Mouse (Mus musculus): Measurements from ENCODE around the gene Cd55.
"Not testable (repeated sequence)": the region's sequence is repeated elsewhere in the genome, so short reads cannot be mapped to it uniquely, and the experiment has no call there.

Gene Cd55

GRCm38 (mm10) chr1:130462084-130462861 lies at the start of gene Cd55:
Gene Cd55, minus strand, starts transcription at chr1:130462744.
- DNase-seq (ENCODE audit: low spot score): peak; percentile 59

GRCm38 (mm10) chr1:130511823-130512370 lies 49.4 kb upstream of the Cd55 start:
- no peak for DNase-seq (ENCODE audit: low spot score)

- no peak for DNase-seq (ENCODE audit: low spot score)
These were observed 46.4 kb upstream of the Cd55 start for GRCm38 (mm10) chr1:130508957-130509350.

GRCm38 (mm10) chr1:130508030-130508956 lies 45.7 kb upstream of the Cd55 start:
- no peak for DNase-seq (ENCODE audit: low spot score)

- no peak for DNase-seq (ENCODE audit: low spot score)
These were observed 44.9 kb upstream of the Cd55 start for GRCm38 (mm10) chr1:130507408-130507807.

- DNase-seq (ENCODE audit: low spot score): no peak
These were observed 37.4 kb upstream of the Cd55 start for GRCm38 (mm10) chr1:130499962-130500361.

GRCm38 (mm10) chr1:130498331-130498730 lies 35.8 kb upstream of the Cd55 start:
- DNase-seq (ENCODE audit: low spot score): no peak

- no peak for DNase-seq (ENCODE audit: low spot score)
These were observed 24.4 kb upstream of the Cd55 start for GRCm38 (mm10) chr1:130486816-130487545.

GRCm38 (mm10) chr1:130485828-130486620 lies 23.5 kb upstream of the Cd55 start:
- DNase-seq (ENCODE audit: low spot score): no peak

- DNase-seq (ENCODE audit: low spot score): no peak
These were observed 22.8 kb upstream of the Cd55 start for GRCm38 (mm10) chr1:130485376-130485775.

- DNase-seq (ENCODE audit: low spot score): no peak
These were observed 12.4 kb upstream of the Cd55 start for GRCm38 (mm10) chr1:130474936-130475335.

- DNase-seq (ENCODE audit: low spot score): no peak
These were observed 11.7 kb upstream of the Cd55 start for GRCm38 (mm10) chr1:130474226-130474625.

GRCm38 (mm10) chr1:130470074-130470473 lies 7.5 kb upstream of the Cd55 start:
- no peak for DNase-seq (ENCODE audit: low spot score)

- no peak for DNase-seq (ENCODE audit: low spot score)
These were observed 4.9 kb upstream of the Cd55 start for GRCm38 (mm10) chr1:130467453-130467852.

- DNase-seq (ENCODE audit: low spot score): no peak
These were observed 1.6 kb upstream of the Cd55 start for GRCm38 (mm10) chr1:130464173-130464572.

GRCm38 (mm10) chr1:130462867-130463266 lies 323 bp upstream of the Cd55 start:
- peak; percentile 6 for DNase-seq (ENCODE audit: low spot score)

- no peak for DNase-seq (ENCODE audit: low spot score)
These were observed 7.4 kb downstream of the Cd55 start for GRCm38 (mm10) chr1:130455111-130455510.

- not testable (repeated sequence) for DNase-seq (ENCODE audit: low spot score)
These were observed 19.6 kb downstream of the Cd55 start for GRCm38 (mm10) chr1:130442930-130443329.

- DNase-seq (ENCODE audit: low spot score): no peak
These were observed 31.6 kb downstream of the Cd55 start for GRCm38 (mm10) chr1:130430920-130431319.

GRCm38 (mm10) chr1:130428667-130429066 lies 33.9 kb downstream of the Cd55 start:
- not testable (repeated sequence) for DNase-seq (ENCODE audit: low spot score)
